Mouse (Mus musculus): ENCODE results near the gene Snurf.

GRCm38 (mm10) chr7:59978646-59979045 is 26.2 kb downstream of the Snurf start:
- TF ChIP-seq POLR2A (IDR thresholded peaks at IDR 0.05; ENCODE audit: insufficient read depth, low read length) = no peak
- TF ChIP-seq CTCF (IDR thresholded peaks at IDR 0.05; ENCODE audit: low read depth, low read length) = no peak
- TF ChIP-seq EP300 (IDR thresholded peaks at IDR 0.05; ENCODE audit: insufficient read depth, low read depth, low read length) = no peak

Data from ES-Bruce4 (cell line).